Mouse (Mus musculus) erythroblast, embryonic 14.5 days (primary cell): Measurements from ENCODE around the gene Tgfbr3l. TPM values are rescaled to one million over a fixed set of nuclear protein-coding genes. Genes with fewer than 3 reads are reported as not detected.

Experiments
- H3K27me3 ChIP-seq: 2 replicates; pipeline ENCODE4 v1.6.1; 2012; ENCODE audit warnings: inconsistent platforms; ENCODE audit not compliant: control insufficient read depth
- H3K36me3 ChIP-seq: 2 replicates; pipeline ENCODE4 v1.6.1; 2012; ENCODE audit warnings: mild to moderate bottlenecking, inconsistent platforms; ENCODE audit not compliant: control insufficient read depth
- H3K4me1 ChIP-seq: 2 replicates; pipeline ENCODE4 v1.6.1; 2012; ENCODE audit warnings: inconsistent platforms; ENCODE audit not compliant: control insufficient read depth
- H3K4me3 ChIP-seq: replicated peaks from 2 replicates; pipeline ENCODE3; 2012; ENCODE audit warnings: moderate library complexity, mild to moderate bottlenecking, inconsistent platforms
- H3K9me3 ChIP-seq: 2 replicates; pipeline ENCODE4 v1.6.1; 2012; ENCODE audit warnings: low read length, inconsistent platforms, mixed read lengths; ENCODE audit not compliant: control insufficient read depth
- GATA1 ChIP-seq: IDR thresholded peaks from 2 replicates; pipeline ENCODE4 v1.6.1; 2012; ENCODE audit warnings: low read length, inconsistent platforms, mixed read lengths
- TAL1 ChIP-seq: IDR thresholded peaks from 3 replicates; pipeline ENCODE4 v1.6.1; 2012; ENCODE audit warnings: low read length, inconsistent platforms, mixed read lengths
- polyA plus RNA-seq: library from polyadenylated mRNA; stranded (reverse); fragments of >175 nt; gene quantifications from 2 replicates; pipeline ENCODE4 v1.2.3, GENCODE M21; 2012

Tgfbr3l gene
- polyA plus RNA-seq, 1 experiment = 1.3 TPM

GRCm38 (mm10) chr8:4292738-4293137 is 44.7 kb downstream of the Tgfbr3l start:
- H3K9me3 ChIP-seq = no peaks in the 10 kb centered on the region
- H3K4me1 ChIP-seq = no peaks in the 10 kb centered on the region
- H3K4me3 ChIP-seq = no peak overlapping the region
- no peaks in the 10 kb centered on the region for H3K27me3 ChIP-seq
- TF ChIP-seq GATA1 (no peak), TAL1 (no peak)
- H3K36me3 ChIP-seq = peaks cover 99% of the 10 kb centered on the region

- H3K4me3 ChIP-seq = no peak overlapping the region
- H3K27me3 ChIP-seq = no peaks in the 10 kb centered on the region
- no peak for TF ChIP-seq GATA1
- no peak for TF ChIP-seq TAL1
- H3K4me1 ChIP-seq = no peaks in the 10 kb centered on the region
- H3K9me3 ChIP-seq = no peaks in the 10 kb centered on the region
- H3K36me3 ChIP-seq = peaks cover 98% of the 10 kb centered on the region
Measured at GRCm38 (mm10) chr8:4297822-4298221, 49.8 kb downstream of the Tgfbr3l start.

Other genes starting within 250 kb of the Tgfbr3l start
- not detected in 2 replicates for gene Cd209f, start 142.4 kb upstream of the Tgfbr3l start, polyA plus RNA-seq
- gene Cd209g, start 114.1 kb upstream of the Tgfbr3l start, polyA plus RNA-seq = 0.04 TPM in 1 of 2 replicates, not detected in the other
- gene Evi5l, start 81.6 kb upstream of the Tgfbr3l start, polyA plus RNA-seq = 1.3 and 1.5 TPM in 2 replicates
- gene Prr36, start 30.8 kb upstream of the Tgfbr3l start, polyA plus RNA-seq = not detected in 2 replicates
- gene Lrrc8e, start 21.4 kb upstream of the Tgfbr3l start, polyA plus RNA-seq = 0.02 TPM in 1 of 2 replicates, not detected in the other
- gene Map2k7, start 9.5 kb upstream of the Tgfbr3l start, polyA plus RNA-seq = 9.1 and 9.9 TPM in 2 replicates
- gene Gm49320, start 9.3 kb upstream of the Tgfbr3l start, polyA plus RNA-seq = 0.25 and 0.38 TPM in 2 replicates
- gene Snapc2, start 4.9 kb downstream of the Tgfbr3l start, polyA plus RNA-seq = 5.1 and 6.0 TPM in 2 replicates
- gene Ctxn1, start 11.1 kb downstream of the Tgfbr3l start, polyA plus RNA-seq = 0.32 and 0.42 TPM in 2 replicates
- 4.0 and 5.5 TPM in 2 replicates for gene Timm44, start 27.7 kb downstream of the Tgfbr3l start, polyA plus RNA-seq
- gene Ccl25, start 77.0 kb downstream of the Tgfbr3l start, polyA plus RNA-seq = 0.06 and 0.15 TPM in 2 replicates
- 1.1 and 1.2 TPM in 2 replicates for gene Elavl1, start 77.2 kb downstream of the Tgfbr3l start, polyA plus RNA-seq
- 0.01 TPM in 1 of 2 replicates, not detected in the other for gene Cers4, start 244.8 kb downstream of the Tgfbr3l start, polyA plus RNA-seq